Mouse (Mus musculus) heart, postnatal 0 days (tissue): ENCODE results near the gene Stx19. TPM values are rescaled to one million over a fixed set of nuclear protein-coding genes. Genes with fewer than 3 reads are reported as not detected.

Source experiments
- ATAC-seq: fragments of 200-750 bp; cut with Nextera tagmentation; 2 replicates; pipeline ENCODE4 v1.8.0; 2017; ENCODE audit warnings: low read depth, moderate number of reproducible peaks, moderate library complexity; ENCODE audit not compliant: insufficient read depth
- DNase-seq: peaks from one replicate; pipeline ENCODE4 v3.0.0-alpha.2; 2016; ENCODE audit warnings: low spot score
- H3K27ac ChIP-seq: fragments of 300-500 bp; sonication (generic); 2 replicates; pipeline ENCODE4 v1.5.1; 2014; ENCODE audit warnings: low read depth, mild to moderate bottlenecking
- H3K27me3 ChIP-seq: fragments of 300-500 bp; sonication (generic); 2 replicates; pipeline ENCODE4 v1.6.1; 2014; ENCODE audit warnings: low read length, mixed read lengths; ENCODE audit not compliant: control insufficient read depth, insufficient read depth
- H3K36me3 ChIP-seq: fragments of 300-500 bp; sonication (generic); replicated peaks from 2 replicates; pipeline ENCODE4 v1.6.1; 2014; ENCODE audit warnings: low read length, mixed read lengths; ENCODE audit not compliant: control insufficient read depth, insufficient read depth
- H3K4me1 ChIP-seq: fragments of 300-500 bp; sonication (generic); 2 replicates; pipeline ENCODE4 v1.6.1; 2014; ENCODE audit warnings: antibody characterized with exemption; ENCODE audit not compliant: control insufficient read depth, insufficient read depth
- H3K4me2 ChIP-seq: fragments of 300-500 bp; sonication (generic); 2 replicates; pipeline ENCODE4 v1.6.1; 2014; ENCODE audit warnings: low read depth, mild to moderate bottlenecking, low read length, moderate library complexity
- H3K4me3 ChIP-seq: fragments of 300-500 bp; sonication (generic); 2 replicates; pipeline ENCODE4 v1.5.1; 2014; ENCODE audit warnings: low read depth, low read length
- H3K9ac ChIP-seq: fragments of 300-500 bp; sonication (generic); replicated peaks from 2 replicates; pipeline ENCODE4 v1.6.1; 2014; ENCODE audit warnings: low read depth, low read length, mixed read lengths
- H3K9me3 ChIP-seq: fragments of 300-500 bp; sonication (generic); replicated peaks from 2 replicates; pipeline ENCODE4 v1.6.1; 2016; ENCODE audit warnings: low read length; ENCODE audit not compliant: control insufficient read depth
- CTCF ChIP-seq: IDR thresholded peaks from 2 replicates; pipeline ENCODE4 v1.5.1; 2016; ENCODE audit warnings: antibody characterized with exemption, control low read depth, low read depth
- EP300 ChIP-seq: IDR thresholded peaks from 2 replicates; pipeline ENCODE4 v1.6.1; 2016; ENCODE audit warnings: antibody characterized with exemption, low read depth
- WGBS: fragments of 180-500 bp; shearing (Covaris S2); extraction: QIAGEN DNeasy Blood & Tissue Kit; methylation state at CpG from one replicate; pipeline ENCODE4 v1.1.7; 2014; 5-methylcytosine and 5-hydroxymethylcytosine counted together
- microRNA-seq: library from miRNA; unstranded; fragments of <30 nt; microRNA quantifications from one replicate; pipeline ENCODE4, GENCODE M21; 2016
- polyA plus RNA-seq: library from polyadenylated mRNA; unstranded; fragments of >200 nt; fragmentation: Nextera tagmentation; extraction: Ambion mirVana; gene quantifications from 2 replicates; pipeline ENCODE4 v1.2.1, GENCODE M21; 2015
- total RNA-seq: library from RNA; depleted of rRNA; stranded (reverse); fragments of >200 nt; gene quantifications from 2 replicates; pipeline ENCODE4 v1.2.3, GENCODE M21; 2014; ENCODE audit warnings: low replicate concordance; rRNA removed

Stx19 gene
- total and polyA plus RNA-seq, 2 experiments from 2014 or later, result 0.07 TPM; not detected in 1

- Histone ChIP-seq H3K4me3 (no peak overlapping the region), H3K9me3 (no peaks in the 10 kb centered on the region), H3K27ac (no peak overlapping the region), H3K4me1 (no peaks in the 10 kb centered on the region), H3K27me3 (no peaks in the 10 kb centered on the region), H3K36me3 (no peaks in the 10 kb centered on the region), H3K4me2 (no peak overlapping the region), H3K9ac (no peak overlapping the region)
- DNase-seq (no peak), ATAC-seq (no peak)
- TF ChIP-seq CTCF, result no peak
- TF ChIP-seq EP300, result no peak
- 90% methylated on average over 2 of the region's 2 CpGs for WGBS
Observed at GRCm38 (mm10) chr16:62857498-62857897, 43.0 kb downstream of the Stx19 start.

DNA sequence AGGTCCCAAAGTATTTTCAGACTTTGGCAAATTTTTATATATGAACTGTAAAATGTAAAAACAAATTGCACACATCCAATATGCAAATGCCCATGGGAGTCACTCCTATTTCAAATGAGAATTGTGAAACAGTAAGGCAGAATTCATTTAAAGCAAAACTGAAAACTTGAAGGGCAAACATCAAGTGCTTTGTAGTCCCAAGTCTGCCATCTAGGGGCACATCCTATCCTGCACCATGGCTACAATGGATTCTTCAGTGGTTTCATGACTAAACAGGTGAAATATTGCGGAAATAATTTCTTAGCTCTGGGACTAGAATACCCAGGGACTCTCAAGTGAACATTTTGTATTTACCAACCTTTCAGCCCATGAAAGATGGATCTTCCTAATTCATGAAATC, 43.5 kb downstream of the Stx19 start:
- WGBS, result 82% methylated on average over 1 of the region's 1 CpGs
- Histone ChIP-seq H3K9me3 (no peaks in the 10 kb centered on the region), H3K27me3 (no peaks in the 10 kb centered on the region), H3K4me1 (no peaks in the 10 kb centered on the region), H3K4me3 (no peak overlapping the region), H3K4me2 (no peak overlapping the region), H3K36me3 (no peaks in the 10 kb centered on the region), H3K9ac (no peak overlapping the region), H3K27ac (no peak overlapping the region)
- ATAC-seq, result no peak
- DNase-seq, result no peak
- no peak for TF ChIP-seq EP300
- peak; percentile 35; the same call in 1 of the 2 replicates for TF ChIP-seq CTCF

DNA sequence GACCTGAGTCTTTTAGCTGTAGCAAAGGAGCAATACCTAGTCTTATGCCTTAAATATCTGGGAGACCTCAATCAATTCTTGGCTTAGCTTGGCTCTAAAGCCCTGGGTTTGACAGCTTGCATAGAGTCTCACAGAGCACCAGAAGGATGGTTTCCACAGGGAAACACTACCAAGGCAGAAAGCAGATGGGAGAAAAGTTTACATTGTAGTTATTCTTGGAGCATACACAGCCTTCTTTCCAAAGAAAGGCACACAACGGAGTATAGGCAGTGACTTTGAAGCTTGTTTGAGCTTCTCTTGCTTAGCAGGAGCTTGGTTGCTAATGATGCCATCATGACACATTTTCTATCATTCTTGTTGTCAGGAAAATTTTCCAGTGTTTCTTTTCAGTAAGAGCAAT, 45.7 kb downstream of the Stx19 start:
- ATAC-seq (no peak), DNase-seq (no peak)
- no peaks in the 10 kb centered on the region for H3K27me3 ChIP-seq
- H3K9me3 ChIP-seq, result no peaks in the 10 kb centered on the region
- H3K4me3 ChIP-seq, result no peak overlapping the region
- WGBS, result 67% methylated on average over 1 of the region's 1 CpGs
- no peaks in the 10 kb centered on the region for H3K36me3 ChIP-seq
- no peak for TF ChIP-seq CTCF
- no peak for TF ChIP-seq EP300
- H3K9ac ChIP-seq, result no peak overlapping the region
- no peaks in the 10 kb centered on the region for H3K4me1 ChIP-seq
- no peak overlapping the region for H3K27ac ChIP-seq
- no peak overlapping the region for H3K4me2 ChIP-seq

DNA sequence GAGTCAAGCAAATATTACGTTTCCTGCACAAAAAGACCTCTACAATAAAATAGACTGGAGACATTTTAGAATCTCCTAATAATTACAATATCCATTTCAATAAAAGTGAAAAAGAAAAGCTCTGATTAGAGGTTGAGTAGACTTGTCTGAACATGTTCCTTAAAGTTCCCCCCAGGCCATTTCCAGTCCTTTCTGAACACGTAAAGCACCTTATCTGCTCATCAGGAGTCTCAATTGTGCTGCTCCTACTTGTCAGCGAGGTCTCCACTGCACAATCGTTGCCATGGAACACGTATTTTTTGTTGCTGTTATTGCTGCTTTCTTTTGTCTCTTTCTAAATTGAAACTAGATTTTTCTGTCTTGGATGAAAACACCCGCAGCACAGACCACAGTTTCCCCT, 47.0 kb downstream of the Stx19 start:
- ATAC-seq (no peak), DNase-seq (no peak)
- no peak overlapping the region for H3K27ac ChIP-seq
- TF ChIP-seq CTCF (no peak), EP300 (no peak)
- H3K4me2 ChIP-seq, result no peak overlapping the region
- no peaks in the 10 kb centered on the region for H3K36me3 ChIP-seq
- 46% methylated on average over 6 of the region's 6 CpGs for WGBS
- H3K9me3 ChIP-seq, result no peaks in the 10 kb centered on the region
- H3K4me1 ChIP-seq, result no peaks in the 10 kb centered on the region
- H3K4me3 ChIP-seq, result no peak overlapping the region
- H3K27me3 ChIP-seq, result no peaks in the 10 kb centered on the region
- H3K9ac ChIP-seq, result no peak overlapping the region

DNA sequence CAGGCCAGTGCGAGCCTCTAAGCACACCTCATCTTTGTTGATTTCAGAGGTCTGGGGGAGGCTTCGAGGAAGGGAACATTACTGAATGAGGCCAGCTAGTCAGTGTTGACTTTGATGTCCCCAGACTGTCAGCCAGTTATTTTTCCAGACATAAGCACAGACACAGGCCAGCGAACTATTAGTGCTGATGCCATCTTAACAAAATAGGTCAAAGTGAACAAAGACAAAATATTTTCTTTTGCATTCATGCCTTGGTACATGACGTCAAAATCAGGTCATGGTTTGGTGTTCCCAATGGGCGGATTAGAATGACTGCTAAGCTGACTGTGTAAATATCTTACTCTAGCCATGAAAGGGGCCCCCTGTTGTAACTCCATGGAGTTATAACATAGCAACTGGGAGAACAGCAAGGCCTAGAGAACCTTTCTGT, 58.2 kb downstream of the Stx19 start:
- ATAC-seq (no peak), DNase-seq (no peak)
- Histone ChIP-seq H3K27ac (no peak overlapping the region), H3K4me3 (no peak overlapping the region), H3K4me1 (no peaks in the 10 kb centered on the region), H3K9ac (no peak overlapping the region), H3K9me3 (0 out of 2 replicates have a peak, but pooled peaks cover 6% of the 10 kb centered on the region), H3K36me3 (no peaks in the 10 kb centered on the region), H3K4me2 (no peak overlapping the region), H3K27me3 (no peaks in the 10 kb centered on the region)
- 76% methylated on average over 5 of the region's 5 CpGs for WGBS
- TF ChIP-seq CTCF, result no peak
- TF ChIP-seq EP300, result no peak

- Histone ChIP-seq H3K27me3 (no peaks in the 10 kb centered on the region), H3K4me3 (no peak overlapping the region), H3K9ac (no peak overlapping the region), H3K27ac (no peak overlapping the region), H3K4me2 (no peak overlapping the region), H3K4me1 (no peaks in the 10 kb centered on the region), H3K36me3 (no peaks in the 10 kb centered on the region), H3K9me3 (0 out of 2 replicates have a peak, but pooled peaks cover 6% of the 10 kb centered on the region)
- TF ChIP-seq EP300, result no peak
- no peak for TF ChIP-seq CTCF
- ATAC-seq (no peak), DNase-seq (no peak)
- WGBS, result 77% methylated on average over 4 of the region's 4 CpGs
Observed at GRCm38 (mm10) chr16:62873180-62873579, 58.7 kb downstream of the Stx19 start.

Small RNAs within 50 kb of the gene (microRNA-seq; reads per million reads assigned to microRNA genes)
- gene Gm25986, result not detected

Other genes starting within 250 kb of the Stx19 start
- gene Nsun3, start 27.9 kb upstream of the Stx19 start, total RNA-seq, result 6.7 and 7.9 TPM in 2 replicates
- gene Nsun3, start 27.9 kb upstream of the Stx19 start, polyA plus RNA-seq, result 5.1 and 6.6 TPM in 2 replicates
- gene Arl13b, start 32.4 kb downstream of the Stx19 start, total RNA-seq, result 4.7 and 7.1 TPM in 2 replicates
- 8.8 and 8.9 TPM in 2 replicates for gene Arl13b, start 32.4 kb downstream of the Stx19 start, polyA plus RNA-seq
- gene Pros1, start 39.6 kb downstream of the Stx19 start, total RNA-seq, result 16.4 and 31.8 TPM in 2 replicates
- 16.2 and 17.9 TPM in 2 replicates for gene Pros1, start 39.6 kb downstream of the Stx19 start, polyA plus RNA-seq